Mouse (Mus musculus): ENCODE measurements around the gene Gm8882. TPM values are rescaled to one million over a fixed set of nuclear protein-coding genes. Genes with fewer than 3 reads are reported as not detected.
"Not testable (repeated sequence)": the region's sequence is repeated elsewhere in the genome, so short reads cannot be mapped to it uniquely, and the experiment has no call there.

The Gm8882 gene
- total RNA-seq (2021), result not detected
- long read RNA-seq, experiment 1, result 0 reads
- long read RNA-seq, experiment 2, result 0 reads

DNA sequence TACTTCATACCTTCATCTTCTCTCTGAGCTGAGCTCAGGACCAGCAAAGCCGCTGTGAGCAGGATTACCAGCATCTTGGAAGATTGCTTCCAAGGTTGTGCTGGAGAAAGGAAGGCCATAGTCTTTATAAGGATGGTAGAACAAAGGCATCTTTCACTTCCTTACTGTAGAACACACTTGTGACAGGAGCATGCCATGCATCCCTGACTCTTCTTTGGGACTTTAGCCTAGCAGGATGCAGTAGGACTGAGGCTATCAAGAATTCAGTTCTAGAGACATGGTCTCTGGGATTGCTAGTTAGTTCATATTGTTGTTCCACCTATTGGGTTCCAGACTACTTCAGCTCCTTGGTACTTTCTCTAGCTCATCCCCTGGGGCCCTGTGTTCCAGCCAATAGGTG, at the start of gene Gm8882:
TSS of gene Gm8882 (minus strand) at position 101 of the 400 bp plus-strand sequence.
- not testable (repeated sequence) for DNase-seq (ENCODE audit: low spot score in 2 of 2)

DNA sequence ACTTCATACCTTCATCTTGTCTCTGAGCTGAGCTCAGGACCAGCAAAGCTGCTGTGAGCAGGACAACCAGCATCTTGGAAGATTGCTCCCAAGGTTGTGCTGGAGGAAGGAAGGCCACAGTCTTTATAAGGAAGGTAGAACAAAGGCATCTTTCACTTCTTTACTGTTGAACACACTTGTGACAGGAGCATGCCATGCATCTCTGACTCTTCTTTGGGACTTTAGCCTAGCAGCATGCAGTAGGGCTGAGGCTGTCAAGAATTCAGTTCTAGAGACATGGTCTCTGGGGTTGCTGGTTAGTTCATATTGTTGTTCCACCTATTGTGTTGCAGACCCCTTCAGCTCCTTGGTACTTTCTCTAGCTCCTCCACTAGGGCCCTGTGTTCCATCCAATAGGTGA, 49.3 kb downstream of the Gm8882 start, which contains the start of gene Prpmp5:
TSS of gene Prpmp5 (minus strand) at position 101 of the 400 bp plus-strand sequence.
- not testable (repeated sequence) for DNase-seq (ENCODE audit: low spot score in 2 of 2)

Other genes starting within 250 kb of the Gm8882 start
- not detected for gene Prb1, start 153.6 kb downstream of the Gm8882 start, total RNA-seq (2021)
- not detected for gene Prpmp5, start 49.4 kb downstream of the Gm8882 start, total RNA-seq (2021)
- gene Prh1, start 205.7 kb upstream of the Gm8882 start, total RNA-seq (2021), result not detected
- not detected for gene Prp2, start 231.8 kb upstream of the Gm8882 start, total RNA-seq (2021)